Mouse (Mus musculus) erythroid progenitor cell, adult 5-6 weeks (primary cell): ENCODE data around the gene Bdp1. TPM values are rescaled to one million over a fixed set of nuclear protein-coding genes. Genes with fewer than 3 reads are reported as not detected.
"Not testable (repeated sequence)": the region's sequence is repeated elsewhere in the genome, so short reads cannot be mapped to it uniquely, and the experiment has no call there.

Source experiments
- ATAC-seq: replicated peaks from 2 replicates; pipeline ENCODE4 v1.8.0; 2016; ENCODE audit warnings: moderate number of reproducible peaks, mild to moderate bottlenecking, moderate TSS enrichment, inconsistent platforms; ENCODE audit not compliant: poor library complexity, low FRiP score, severe bottlenecking
- total RNA-seq, 2 experiments: library from RNA; stranded (forward) in 1 of 2; stranded (reverse) in 1 of 2; fragments of 150-400 nt in 1 of 2; fragments of 186-747, 209-891 nt in 1 of 2; gene quantifications; 2 replicates each; pipeline versions ENCODE4 v1.2.3 to v1.2.4; 2015 to 2017; ENCODE audit warnings: low replicate concordance in 2 of 2

Bdp1 gene
- 25.9 and 26.8 TPM in 2 replicates for total RNA-seq (2015; ENCODE audit: low replicate concordance)
- 55.7 and 56.3 TPM in 2 replicates for total RNA-seq (2017; ENCODE audit: low replicate concordance)

DNA sequence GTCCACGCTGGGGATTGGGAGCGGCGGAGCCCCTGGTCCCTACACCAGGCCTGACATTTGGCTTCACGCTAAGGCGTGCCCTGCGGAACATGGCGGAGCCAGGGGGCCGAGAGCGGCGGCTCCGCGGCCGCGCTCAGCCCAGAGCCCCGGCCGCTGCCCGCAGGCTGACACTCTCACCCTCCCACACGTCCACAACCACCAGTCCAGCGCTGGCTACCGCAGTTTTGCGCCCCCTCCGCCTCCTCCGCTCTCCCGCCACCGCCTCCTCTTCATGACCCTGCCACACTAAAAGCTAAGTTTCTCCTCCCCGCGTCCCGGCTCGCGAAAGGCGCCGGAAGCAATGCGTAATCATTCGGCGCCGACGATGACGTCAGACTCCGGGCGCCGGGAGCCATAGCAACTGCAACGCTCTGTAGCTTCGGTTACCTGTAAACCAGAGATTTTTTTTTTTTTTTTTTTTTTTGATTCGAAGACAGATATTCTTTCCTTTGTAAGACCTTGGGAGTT, at the start of gene Bdp1:
Bdp1 (minus strand) TSS at position 323 of the 507 bp plus-strand sequence.
- ATAC-seq: peak; percentile 82

DNA sequence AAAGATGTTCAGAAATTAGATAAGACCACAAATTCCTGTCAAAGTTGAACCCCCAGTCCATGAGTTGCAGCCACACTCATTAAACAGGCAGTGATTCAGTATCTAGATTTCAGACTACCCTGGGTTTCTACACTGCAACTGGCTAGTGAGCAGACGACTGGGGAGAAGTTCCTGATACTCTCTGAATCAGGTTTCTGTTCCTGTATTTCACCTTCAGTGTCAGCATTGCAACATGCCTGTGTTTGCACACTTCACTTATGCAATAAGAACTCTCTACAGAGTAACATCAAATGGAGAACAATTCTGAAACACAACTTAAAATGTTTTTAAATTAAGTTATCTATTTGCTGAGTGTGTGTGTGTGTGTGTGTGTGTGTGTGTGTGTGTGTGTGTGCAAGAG, 48.8 kb upstream of the Bdp1 start:
- no peak for ATAC-seq

DNA sequence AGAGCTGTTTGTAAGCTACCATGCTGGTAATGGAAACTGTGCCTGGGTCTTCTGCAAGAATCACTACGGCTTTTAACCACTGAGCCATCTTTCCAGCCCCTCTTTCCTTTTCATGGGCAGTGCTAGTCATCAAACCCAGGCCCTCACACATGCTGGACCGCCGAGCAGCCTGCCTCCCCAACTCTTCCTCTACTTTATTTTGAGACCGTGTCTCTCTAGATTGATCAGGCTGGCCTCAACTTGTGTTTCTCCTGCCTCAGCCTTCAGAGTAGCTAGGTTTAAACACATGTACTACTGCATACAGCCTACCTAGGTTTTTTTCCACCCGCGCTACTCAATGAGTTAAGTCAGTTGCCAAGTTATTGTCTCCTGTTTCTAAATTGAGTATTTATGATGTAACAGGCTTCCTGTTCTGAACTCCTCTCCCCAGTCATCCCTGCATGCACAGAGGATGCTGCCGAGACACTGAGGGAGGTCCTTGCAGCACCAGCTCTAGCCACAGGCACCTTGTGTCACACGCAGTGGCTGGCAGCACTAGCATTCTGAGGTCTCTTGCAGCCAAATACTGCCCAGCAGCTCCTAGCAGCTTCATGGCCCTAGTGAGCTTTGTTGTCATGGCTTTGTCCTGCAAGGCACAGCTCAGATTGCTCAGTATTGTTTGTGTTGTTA, 37.9 kb upstream of the Bdp1 start:
- no peak for ATAC-seq

- ATAC-seq: 0 out of 2 replicates have a peak, but pooled peaks have one; percentile 8
Observed at GRCm38 (mm10) chr13:100125258-100125643, 21.4 kb upstream of the Bdp1 start.

DNA sequence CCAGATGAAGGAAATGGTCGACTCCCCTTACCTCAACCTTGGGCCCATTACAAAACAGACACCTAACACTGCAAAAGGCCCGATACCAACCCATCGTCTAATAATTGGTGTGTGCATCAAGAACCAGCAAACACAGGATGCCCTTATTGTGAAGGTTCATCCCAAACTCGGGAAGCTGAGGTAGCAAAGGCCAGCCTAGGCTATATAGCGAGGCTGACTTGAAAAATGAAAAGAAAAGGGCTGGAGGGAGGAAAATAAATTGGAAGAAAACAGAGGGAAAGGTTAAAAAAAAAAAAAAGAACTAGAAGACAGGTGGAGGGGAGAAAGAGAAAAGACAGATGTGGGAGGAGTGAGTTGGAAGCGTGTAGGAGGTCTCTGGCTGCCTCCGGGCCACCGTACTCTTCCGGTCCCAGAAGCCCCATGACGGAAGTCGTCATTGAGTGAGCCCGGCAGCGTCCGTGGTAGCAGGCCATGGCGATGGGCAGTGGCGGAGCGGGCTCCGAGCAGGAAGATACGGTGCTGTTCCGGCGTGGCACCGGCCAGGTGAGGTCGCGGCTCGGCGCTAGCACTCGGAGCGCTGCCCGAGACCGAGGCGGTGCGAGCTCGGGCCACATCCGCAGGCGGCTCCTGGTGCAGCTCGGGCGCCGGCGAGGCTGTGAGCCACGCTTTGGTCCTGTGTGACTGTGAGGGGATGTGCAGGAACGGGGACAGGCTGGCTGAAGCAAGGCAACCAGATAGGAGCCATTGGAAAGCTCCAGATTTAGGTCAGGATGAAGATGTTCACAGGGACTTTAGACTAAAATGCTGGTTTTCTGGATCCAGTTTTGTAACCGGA, 20.8 kb upstream of the Bdp1 start, which contains the start of gene Smn1:
Smn1 (plus strand) TSS at position 430 of the 835 bp plus-strand sequence.
- peak; percentile 99 for ATAC-seq

GRCm38 (mm10) chr13:100123970-100124369, 20.1 kb upstream of the Bdp1 start:
- no peak for ATAC-seq

GRCm38 (mm10) chr13:100112218-100112972, 8.5 kb upstream of the Bdp1 start:
- no peak for ATAC-seq

DNA sequence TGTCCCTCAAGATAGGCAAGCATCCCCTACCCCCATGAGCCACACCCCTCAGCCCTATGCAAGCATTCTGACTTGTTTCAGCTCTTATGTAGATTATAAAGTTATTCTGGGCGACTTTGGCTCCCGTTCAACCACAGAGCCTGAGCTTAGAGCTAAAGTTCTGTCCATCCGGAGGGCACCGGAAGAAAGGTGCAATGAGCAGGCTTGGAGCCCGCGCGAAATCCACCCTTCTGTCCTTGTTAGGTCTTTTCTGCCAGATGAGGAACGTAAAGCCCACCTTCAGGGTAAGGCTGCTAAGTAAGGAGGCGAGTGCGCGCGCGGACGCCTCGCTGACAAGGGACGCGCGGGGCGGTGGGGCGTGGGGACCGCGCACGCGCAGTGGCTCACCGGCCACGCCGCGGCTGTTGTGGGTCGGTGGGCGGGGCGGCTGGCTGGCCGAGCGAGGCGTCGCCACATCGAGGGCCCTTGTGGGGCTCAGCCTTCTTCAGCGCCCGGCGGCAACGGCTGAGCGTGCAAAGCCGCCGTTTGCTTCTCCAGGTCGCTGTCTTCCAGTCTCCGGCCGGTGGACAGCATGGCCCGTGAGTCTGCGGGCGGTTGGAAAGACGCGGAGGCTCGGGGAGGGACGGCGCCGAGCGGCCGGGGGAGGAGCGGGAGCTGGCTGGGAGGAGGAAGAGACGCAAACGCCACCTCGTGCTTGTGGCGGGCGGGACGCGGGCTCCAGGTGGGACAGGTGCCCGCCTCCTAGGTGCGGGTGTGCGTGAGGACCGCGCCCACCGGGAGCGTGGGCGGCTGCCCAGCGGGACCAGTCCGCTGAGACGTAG, 4.0 kb upstream of the Bdp1 start, which contains the start of gene Serf1:
Serf1 (plus strand) TSS at position 361 of the 821 bp plus-strand sequence.
- no peak for ATAC-seq

GRCm38 (mm10) chr13:100103052-100103658, 715 bp downstream of the Bdp1 start:
- peak; percentile 57 for ATAC-seq

DNA sequence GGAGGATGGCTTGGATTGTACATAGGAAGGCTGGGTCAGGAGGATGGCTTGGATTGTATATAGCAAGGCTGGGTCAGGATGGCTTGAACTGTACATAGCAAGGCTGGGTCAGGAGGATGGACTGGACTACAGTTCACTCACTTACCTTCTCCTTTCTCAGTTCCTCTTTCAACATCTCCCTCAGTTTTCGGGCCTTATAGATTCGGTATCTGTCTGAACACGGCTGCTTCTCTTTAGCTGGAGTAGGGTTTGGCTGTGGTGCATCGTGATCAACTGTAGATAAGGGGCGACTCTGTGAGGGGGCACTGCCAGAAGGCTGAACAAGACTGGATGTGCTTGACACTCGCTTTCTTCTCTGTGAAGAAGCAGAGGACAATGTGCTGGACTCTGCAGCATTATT, 5.1 kb downstream of the Bdp1 start:
- no peak for ATAC-seq

DNA sequence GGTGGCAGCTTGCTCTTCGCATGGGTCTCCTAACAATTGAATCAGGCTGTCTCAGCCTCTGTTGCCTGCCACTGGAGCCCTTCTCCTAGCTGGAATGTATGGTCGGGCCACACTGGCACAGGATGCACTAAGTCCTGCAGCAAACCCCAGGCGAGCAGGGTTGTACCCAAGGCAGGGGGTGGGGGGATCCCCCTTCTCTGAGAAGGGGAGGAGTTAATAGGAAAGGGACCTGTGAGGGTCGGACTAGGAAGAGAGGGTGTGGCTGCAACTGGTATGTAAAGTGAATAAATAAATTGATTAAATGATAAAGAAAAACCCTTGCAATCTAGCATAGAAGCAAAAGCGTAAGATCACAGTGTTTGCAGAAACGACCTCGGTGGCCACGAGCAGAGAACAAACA, 32.4 kb downstream of the Bdp1 start:
- no peak for ATAC-seq

- ATAC-seq: no peak
Observed at GRCm38 (mm10) chr13:100067821-100068220, 36.0 kb downstream of the Bdp1 start.

DNA sequence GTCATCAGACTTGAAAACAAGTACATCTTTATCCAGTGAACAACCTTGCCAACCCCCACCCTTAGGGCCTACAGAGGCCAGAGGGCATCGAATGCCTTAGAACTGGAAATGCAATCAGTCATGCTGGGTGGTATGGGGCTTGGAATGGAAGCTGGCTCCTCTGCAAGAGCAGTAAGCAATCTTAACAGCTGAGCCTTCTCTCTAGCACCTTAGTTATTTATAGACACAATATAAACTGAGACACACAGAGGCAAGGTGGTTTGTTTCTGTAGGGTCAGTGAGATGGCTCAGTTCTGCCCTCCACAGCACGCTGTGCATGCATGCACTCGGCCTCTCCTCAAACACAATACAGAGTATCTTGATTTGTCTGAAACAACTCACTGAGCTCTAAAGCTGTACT, 39.9 kb downstream of the Bdp1 start:
- no peak for ATAC-seq

GRCm38 (mm10) chr13:100057738-100058137, 46.1 kb downstream of the Bdp1 start:
- not testable (repeated sequence) for ATAC-seq

- no peak for ATAC-seq
Observed at GRCm38 (mm10) chr13:100026013-100026412, 77.9 kb downstream of the Bdp1 start.

- no peak for ATAC-seq
Observed at GRCm38 (mm10) chr13:100016891-100017290, 87.0 kb downstream of the Bdp1 start.

GRCm38 (mm10) chr13:100015937-100016336, 87.9 kb downstream of the Bdp1 start:
- ATAC-seq: 0 out of 2 replicates have a peak, but pooled peaks have one; percentile 8
